Mouse (Mus musculus) forebrain, embryonic 15.5 days (tissue): Measurements from ENCODE around the gene Sgms2. TPM values are rescaled to one million over a fixed set of nuclear protein-coding genes. Genes with fewer than 3 reads are reported as not detected.
"Not testable (repeated sequence)": the region's sequence is repeated elsewhere in the genome, so short reads cannot be mapped to it uniquely, and the experiment has no call there.

ENCODE experiments used
- ATAC-seq: fragments of 200-750 bp; cut with Nextera tagmentation; replicated peaks from 2 replicates; pipeline ENCODE4 v1.8.0; 2017; ENCODE audit warnings: mild to moderate bottlenecking, moderate TSS enrichment, moderate library complexity
- H3K27ac ChIP-seq: fragments of 300-500 bp; sonication (generic); replicated peaks from 2 replicates; pipeline ENCODE4 v1.5.1; 2015; ENCODE audit warnings: mild to moderate bottlenecking, inconsistent platforms
- H3K27me3 ChIP-seq: fragments of 300-500 bp; sonication (generic); 2 replicates; pipeline ENCODE4 v1.6.1; 2015; ENCODE audit warnings: inconsistent platforms
- H3K36me3 ChIP-seq: fragments of 300-500 bp; sonication (generic); 2 replicates; pipeline ENCODE4 v1.6.1; 2015; ENCODE audit warnings: mild to moderate bottlenecking, inconsistent platforms
- H3K4me1 ChIP-seq: fragments of 300-500 bp; sonication (generic); 2 replicates; pipeline ENCODE4 v1.6.1; 2015; ENCODE audit warnings: inconsistent platforms
- H3K4me2 ChIP-seq: fragments of 300-500 bp; sonication (generic); replicated peaks from 2 replicates; pipeline ENCODE4 v1.6.1; 2015; ENCODE audit warnings: mild to moderate bottlenecking, inconsistent platforms
- H3K4me3 ChIP-seq: fragments of 300-500 bp; sonication (generic); 2 replicates; pipeline ENCODE4 v1.5.1; 2015; ENCODE audit warnings: mild to moderate bottlenecking, inconsistent platforms
- H3K9ac ChIP-seq: fragments of 300-500 bp; sonication (generic); replicated peaks from 2 replicates; pipeline ENCODE4 v1.6.1; 2015; ENCODE audit warnings: mild to moderate bottlenecking, inconsistent platforms
- H3K9me3 ChIP-seq: fragments of 300-500 bp; sonication (generic); 2 replicates; pipeline ENCODE4 v1.6.1; 2016; ENCODE audit warnings: inconsistent platforms
- WGBS: fragments of 180-500 bp; shearing (Covaris S2); methylation state at CpG from one replicate; pipeline ENCODE4 v1.1.7; 2015; ENCODE audit warnings: mixed read lengths; 5-methylcytosine and 5-hydroxymethylcytosine counted together
- polyA plus RNA-seq: library from polyadenylated mRNA; unstranded; fragments of >200 nt; fragmentation: Nextera tagmentation; extraction: Ambion mirVana; gene quantifications from 2 replicates; pipeline ENCODE4 v1.2.1, GENCODE M21; 2015

Sgms2 gene
- polyA plus RNA-seq, 1 experiment from 2014 or later, result 1.1 TPM

GRCm38 (mm10) chr3:131348579-131348950, 142.6 kb downstream of the Sgms2 start:
- Histone ChIP-seq H3K9ac (no peak overlapping the region), H3K4me3 (no peak overlapping the region), H3K36me3 (no peaks in the 10 kb centered on the region), H3K4me1 (no peaks in the 10 kb centered on the region), H3K27ac (no peak overlapping the region), H3K4me2 (no peak overlapping the region), H3K27me3 (no peaks in the 10 kb centered on the region), H3K9me3 (no peaks in the 10 kb centered on the region)
- ATAC-seq, result no peak
- 51% methylated on average over 3 of the region's 3 CpGs for WGBS

DNA sequence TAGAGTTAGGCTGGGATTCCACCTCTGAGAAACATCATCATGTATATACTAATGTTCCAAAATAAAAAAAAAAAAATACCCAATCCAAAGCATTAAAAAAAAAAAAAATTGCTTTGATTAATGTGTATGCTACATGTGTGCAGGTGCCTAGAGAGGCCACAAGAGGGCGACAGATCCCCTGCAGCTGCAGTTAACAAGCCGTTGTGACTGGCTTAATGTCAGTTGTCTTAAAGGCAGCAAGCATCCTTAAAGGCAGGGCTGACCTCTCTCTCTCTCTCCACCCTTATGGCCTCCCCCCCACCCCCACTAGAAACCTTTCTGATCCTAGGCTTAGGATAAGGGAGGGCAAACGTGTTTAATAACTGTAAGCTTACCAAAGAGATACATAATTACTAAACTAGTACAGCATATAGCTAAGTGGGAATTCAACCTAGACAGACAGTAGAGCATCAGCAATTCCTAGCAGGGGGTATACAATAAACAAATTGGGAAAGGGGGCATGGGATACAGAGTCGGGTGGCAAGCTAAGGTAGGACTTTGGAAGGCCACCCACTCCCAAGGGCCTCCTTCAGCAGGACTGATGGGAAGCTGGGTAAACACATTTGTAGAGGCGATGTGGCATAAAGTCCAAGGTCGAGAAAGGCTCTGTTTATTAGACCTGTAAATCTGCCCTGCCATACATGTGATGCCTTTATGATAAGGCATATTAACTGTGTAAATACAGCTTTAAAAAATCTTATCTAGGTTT, 143.2 kb downstream of the Sgms2 start:
- no peaks in the 10 kb centered on the region for H3K27me3 ChIP-seq
- no peak overlapping the region for H3K9ac ChIP-seq
- H3K27ac ChIP-seq, result no peak overlapping the region
- no peak for ATAC-seq
- H3K36me3 ChIP-seq, result no peaks in the 10 kb centered on the region
- H3K4me1 ChIP-seq, result no peaks in the 10 kb centered on the region
- no peaks in the 10 kb centered on the region for H3K9me3 ChIP-seq
- WGBS, result 59% methylated on average over 6 of the region's 6 CpGs
- no peak overlapping the region for H3K4me3 ChIP-seq
- no peak overlapping the region for H3K4me2 ChIP-seq

DNA sequence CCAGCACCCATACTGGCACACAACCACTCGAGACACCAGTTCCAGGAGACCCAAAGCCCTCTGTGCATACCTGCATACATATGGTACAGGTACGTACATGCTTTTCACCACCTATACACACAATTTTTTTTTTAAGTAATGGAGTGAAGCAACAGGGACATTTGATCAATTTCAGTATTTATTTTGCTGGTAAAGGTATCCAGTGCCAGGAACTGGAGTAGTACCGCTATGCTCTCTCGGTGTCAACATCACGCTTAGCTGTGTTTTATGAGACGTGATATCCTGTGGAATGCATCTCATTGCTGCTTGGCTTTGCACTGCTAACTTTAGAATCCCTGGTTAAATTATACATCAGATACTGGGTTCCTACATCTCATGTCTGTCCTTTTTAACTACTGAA, 145.3 kb downstream of the Sgms2 start:
- WGBS, result 93% methylated on average over 6 of the region's 6 CpGs
- Histone ChIP-seq H3K27me3 (no peaks in the 10 kb centered on the region), H3K27ac (no peak overlapping the region), H3K4me1 (no peaks in the 10 kb centered on the region), H3K36me3 (no peaks in the 10 kb centered on the region), H3K9me3 (no peaks in the 10 kb centered on the region), H3K4me2 (no peak overlapping the region), H3K9ac (no peak overlapping the region), H3K4me3 (no peak overlapping the region)
- ATAC-seq, result no peak

- H3K9me3 ChIP-seq, result no peaks in the 10 kb centered on the region
- no peaks in the 10 kb centered on the region for H3K36me3 ChIP-seq
- H3K4me3 ChIP-seq, result no peak overlapping the region
- H3K27ac ChIP-seq, result no peak overlapping the region
- no peaks in the 10 kb centered on the region for H3K27me3 ChIP-seq
- peaks cover 2% of the 10 kb centered on the region; the same call in 1 of the 2 replicates for H3K4me1 ChIP-seq
- 86% methylated on average over 6 of the region's 6 CpGs for WGBS
- no peak for ATAC-seq
- H3K9ac ChIP-seq, result no peak overlapping the region
- no peak overlapping the region for H3K4me2 ChIP-seq
Measured at GRCm38 (mm10) chr3:131343311-131343710, 147.9 kb downstream of the Sgms2 start.

DNA sequence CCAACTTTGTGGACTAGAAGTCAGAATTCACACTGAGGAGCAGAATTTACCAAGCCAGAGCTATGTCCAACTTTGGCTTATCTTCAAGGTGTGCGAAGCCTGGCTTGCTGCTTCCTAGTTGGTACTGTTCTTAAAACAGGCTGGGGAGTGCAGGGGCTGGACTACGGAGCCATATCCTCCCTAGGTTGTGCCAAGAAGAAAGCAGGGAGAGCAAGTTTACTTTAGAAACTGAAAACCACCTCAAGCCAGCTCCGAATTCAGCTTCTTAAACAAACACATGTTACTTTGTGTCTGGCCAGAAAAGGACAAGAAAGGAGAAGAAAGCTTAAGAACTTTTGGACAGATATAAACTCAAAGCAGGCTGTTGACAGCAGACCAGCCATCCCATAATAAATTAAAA, 150.3 kb downstream of the Sgms2 start:
- no peak for ATAC-seq
- Histone ChIP-seq H3K27ac (no peak overlapping the region), H3K9ac (no peak overlapping the region), H3K9me3 (no peaks in the 10 kb centered on the region), H3K4me1 (peaks cover 2% of the 10 kb centered on the region; the same call in 1 of the 2 replicates), H3K4me3 (no peak overlapping the region), H3K36me3 (no peaks in the 10 kb centered on the region), H3K27me3 (no peaks in the 10 kb centered on the region), H3K4me2 (no peak overlapping the region)
- 89% methylated on average over 3 of the region's 3 CpGs for WGBS

DNA sequence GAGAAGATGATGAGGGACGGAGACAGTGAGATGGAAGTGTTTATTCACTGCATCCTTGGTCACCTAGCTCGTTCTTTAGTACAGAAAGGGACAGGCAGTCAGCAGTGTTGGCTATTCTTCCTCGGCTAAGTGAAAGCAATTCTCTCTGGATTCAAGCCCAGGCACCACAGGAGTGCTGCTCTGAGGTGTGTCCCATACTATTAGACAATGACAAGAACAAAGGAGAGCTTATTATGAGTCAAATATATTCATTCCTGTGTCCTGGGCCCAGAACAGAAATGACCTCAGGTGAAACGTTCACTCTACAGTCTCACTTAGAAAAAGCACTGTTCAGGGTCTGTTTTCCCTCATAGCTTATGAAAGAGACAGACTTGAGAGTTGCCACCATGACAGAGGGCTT, 151.9 kb downstream of the Sgms2 start:
- 35% methylated on average over 4 of the region's 4 CpGs for WGBS
- Histone ChIP-seq H3K27me3 (no peaks in the 10 kb centered on the region; the same call in 1 of the 2 replicates), H3K4me1 (peaks cover 2% of the 10 kb centered on the region; the same call in 1 of the 2 replicates), H3K9me3 (no peaks in the 10 kb centered on the region), H3K27ac (no peak overlapping the region), H3K4me2 (no peak overlapping the region), H3K36me3 (no peaks in the 10 kb centered on the region), H3K4me3 (no peak overlapping the region), H3K9ac (no peak overlapping the region)
- ATAC-seq, result no peak

GRCm38 (mm10) chr3:131337749-131338148, 153.5 kb downstream of the Sgms2 start:
- not testable (repeated sequence) for H3K4me2 ChIP-seq, H3K4me3 ChIP-seq, H3K27me3 ChIP-seq, H3K9ac ChIP-seq, ATAC-seq, H3K27ac ChIP-seq, H3K4me1 ChIP-seq, H3K9me3 ChIP-seq, H3K36me3 ChIP-seq
- 96% methylated on average over 7 of the region's 7 CpGs for WGBS

- no peaks in the 10 kb centered on the region; the same call in 1 of the 2 replicates for H3K27me3 ChIP-seq
- no peak overlapping the region for H3K9ac ChIP-seq
- no peak; the same call in 1 of the 2 replicates for ATAC-seq
- WGBS, result 34% methylated on average over 8 of the region's 8 CpGs
- H3K4me3 ChIP-seq, result no peak overlapping the region
- H3K4me2 ChIP-seq, result no peak overlapping the region
- H3K36me3 ChIP-seq, result no peaks in the 10 kb centered on the region
- no peaks in the 10 kb centered on the region for H3K9me3 ChIP-seq
- peaks cover 2% of the 10 kb centered on the region; the same call in 1 of the 2 replicates for H3K4me1 ChIP-seq
- no peak overlapping the region for H3K27ac ChIP-seq
Measured at GRCm38 (mm10) chr3:131336629-131337028, 154.6 kb downstream of the Sgms2 start.

GRCm38 (mm10) chr3:131335117-131335547, 156.1 kb downstream of the Sgms2 start:
- Histone ChIP-seq H3K4me3 (no peak overlapping the region), H3K9me3 (no peaks in the 10 kb centered on the region), H3K4me1 (peaks cover 2% of the 10 kb centered on the region; the same call in 1 of the 2 replicates), H3K27ac (no peak overlapping the region), H3K27me3 (no peaks in the 10 kb centered on the region; the same call in 1 of the 2 replicates), H3K36me3 (no peaks in the 10 kb centered on the region), H3K9ac (no peak overlapping the region), H3K4me2 (no peak overlapping the region)
- 85% methylated on average over 8 of the region's 8 CpGs for WGBS
- no peak for ATAC-seq

DNA sequence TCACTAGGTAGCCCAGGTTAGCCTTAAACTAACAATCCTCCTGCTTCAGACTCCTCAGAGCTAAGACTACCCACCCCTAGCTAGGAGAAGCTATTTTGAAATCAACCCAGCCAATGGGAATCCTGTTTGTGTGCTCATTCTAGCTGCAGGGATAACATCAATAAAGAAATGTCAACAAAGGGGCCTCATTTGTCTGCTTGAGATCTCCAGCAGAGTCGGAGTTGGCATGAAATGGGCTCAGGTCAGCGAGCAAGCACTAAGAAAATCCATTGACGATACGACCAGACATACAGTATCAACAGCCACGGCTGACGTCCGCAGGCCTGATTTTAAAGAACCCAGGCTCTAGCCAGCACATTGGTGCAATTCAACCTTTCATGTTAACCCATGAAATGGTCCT, 164.0 kb downstream of the Sgms2 start:
- H3K9ac ChIP-seq, result no peak overlapping the region
- H3K27ac ChIP-seq, result no peak overlapping the region
- H3K27me3 ChIP-seq, result no peaks in the 10 kb centered on the region
- no peaks in the 10 kb centered on the region for H3K9me3 ChIP-seq
- H3K4me3 ChIP-seq, result no peak overlapping the region
- 48% methylated on average over 7 of the region's 7 CpGs for WGBS
- H3K4me2 ChIP-seq, result no peak overlapping the region
- H3K4me1 ChIP-seq, result no peaks in the 10 kb centered on the region
- no peaks in the 10 kb centered on the region for H3K36me3 ChIP-seq
- no peak for ATAC-seq

DNA sequence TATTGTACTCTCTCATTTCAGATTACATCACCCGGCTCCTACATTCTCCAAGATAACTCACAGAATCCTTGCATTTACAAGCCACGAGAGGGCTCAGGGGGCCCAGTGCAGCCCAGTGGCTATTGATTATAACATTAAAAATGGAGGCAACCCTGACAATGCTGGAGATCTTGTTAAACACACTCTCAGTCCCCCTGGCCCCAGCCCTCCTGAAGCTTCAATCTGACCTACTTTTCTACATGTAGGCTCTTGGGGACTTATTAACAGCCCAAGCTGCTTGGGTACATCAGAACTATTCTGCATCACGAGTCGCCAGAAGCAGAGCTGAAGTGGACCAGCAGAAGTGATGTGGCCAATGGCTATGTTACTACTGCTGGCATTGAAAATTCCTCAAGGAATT, 164.6 kb downstream of the Sgms2 start:
- 88% methylated on average over 4 of the region's 4 CpGs for WGBS
- Histone ChIP-seq H3K9ac (no peak overlapping the region), H3K4me3 (no peak overlapping the region), H3K4me1 (no peaks in the 10 kb centered on the region), H3K27me3 (no peaks in the 10 kb centered on the region), H3K36me3 (no peaks in the 10 kb centered on the region), H3K27ac (no peak overlapping the region), H3K9me3 (no peaks in the 10 kb centered on the region), H3K4me2 (no peak overlapping the region)
- no peak for ATAC-seq

DNA sequence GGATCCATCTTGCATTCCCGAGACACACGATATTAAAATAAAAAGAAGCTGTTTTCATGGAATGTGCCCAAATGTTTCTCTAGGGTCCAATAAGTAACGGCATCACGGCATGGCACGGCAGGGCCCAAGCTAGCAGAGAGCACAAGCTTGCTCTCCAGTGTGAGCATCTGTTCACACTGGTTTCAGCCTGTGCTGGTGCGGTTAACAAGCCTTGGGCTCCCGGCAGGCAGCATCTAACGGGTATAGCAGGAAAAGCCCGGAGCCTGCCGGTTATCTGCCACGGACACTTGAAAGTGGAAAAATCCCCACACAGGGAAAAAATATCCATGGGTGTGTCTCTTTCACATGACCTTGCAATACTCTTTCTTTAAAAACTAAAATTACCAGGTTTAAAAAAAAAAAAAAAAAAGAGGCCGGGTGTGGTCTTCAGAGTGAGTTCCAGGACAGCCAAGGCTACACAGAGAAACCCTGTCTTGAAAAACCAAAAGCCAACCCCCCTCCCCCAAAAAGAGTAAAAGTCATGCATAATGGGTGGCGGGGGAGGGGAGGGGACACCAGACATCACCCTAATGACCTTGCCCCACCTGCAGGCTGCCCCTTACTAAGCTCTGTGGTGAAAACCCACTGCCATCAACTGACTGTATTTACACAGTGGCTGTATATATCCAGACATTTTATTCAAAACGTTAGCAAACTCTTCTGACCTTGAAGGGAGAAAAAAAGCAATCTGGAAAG, 169.0 kb downstream of the Sgms2 start:
- 78% methylated on average over 14 of the region's 14 CpGs for WGBS
- no peak for ATAC-seq
- Histone ChIP-seq H3K9ac (no peak overlapping the region), H3K4me3 (no peak overlapping the region), H3K27me3 (no peaks in the 10 kb centered on the region), H3K9me3 (no peaks in the 10 kb centered on the region), H3K4me2 (no peak overlapping the region), H3K4me1 (no peaks in the 10 kb centered on the region), H3K27ac (no peak overlapping the region), H3K36me3 (no peaks in the 10 kb centered on the region)
